Mouse (Mus musculus): ENCODE data around the gene Rims3.

The Rims3 gene

GRCm38 (mm10) chr4:120854588-120855319, at the start of gene Rims3:
Gene Rims3, plus strand, starts transcription at chr4:120854816.
- peak; percentile 14 to 39 for DNase-seq (ENCODE audit: low spot score in 2 of 2)

- no peak for DNase-seq (ENCODE audit: low spot score in 2 of 2)
These were observed 48.8 kb upstream of the Rims3 start for GRCm38 (mm10) chr4:120805816-120806215.

GRCm38 (mm10) chr4:120813762-120814161, 40.9 kb upstream of the Rims3 start:
- no peak for DNase-seq (ENCODE audit: low spot score in 2 of 2)

- DNase-seq (ENCODE audit: low spot score in 2 of 2): no peak
These were observed 40.4 kb upstream of the Rims3 start for GRCm38 (mm10) chr4:120814171-120814570.

- DNase-seq (ENCODE audit: low spot score in 2 of 2): no peak
These were observed 39.5 kb upstream of the Rims3 start for GRCm38 (mm10) chr4:120815163-120815562.

GRCm38 (mm10) chr4:120815622-120816334, 38.8 kb upstream of the Rims3 start:
- DNase-seq (ENCODE audit: low spot score in 2 of 2): peak; percentile 68 to 70

- DNase-seq (ENCODE audit: low spot score in 2 of 2): no peak
These were observed 37.4 kb upstream of the Rims3 start for GRCm38 (mm10) chr4:120817002-120817774.

- no peak for DNase-seq (ENCODE audit: low spot score in 2 of 2)
These were observed 36.7 kb upstream of the Rims3 start for GRCm38 (mm10) chr4:120817951-120818350.

- DNase-seq (ENCODE audit: low spot score in 2 of 2): no peak
These were observed 35.3 kb upstream of the Rims3 start for GRCm38 (mm10) chr4:120819296-120819695.

- no peak for DNase-seq (ENCODE audit: low spot score in 2 of 2)
These were observed 34.7 kb upstream of the Rims3 start for GRCm38 (mm10) chr4:120819871-120820270.

GRCm38 (mm10) chr4:120822191-120822911, 32.3 kb upstream of the Rims3 start:
- DNase-seq (ENCODE audit: low spot score in 2 of 2): no peak

- DNase-seq (ENCODE audit: low spot score in 2 of 2): peak; percentile 90 to 91
These were observed 29.5 kb upstream of the Rims3 start for GRCm38 (mm10) chr4:120825100-120825553.

GRCm38 (mm10) chr4:120825577-120826326, 28.9 kb upstream of the Rims3 start:
- peak; percentile 97 to 99 for DNase-seq (ENCODE audit: low spot score in 2 of 2)

- no peak for DNase-seq (ENCODE audit: low spot score in 2 of 2)
These were observed 28.2 kb upstream of the Rims3 start for GRCm38 (mm10) chr4:120826418-120826817.

GRCm38 (mm10) chr4:120830767-120831166, 23.8 kb upstream of the Rims3 start:
- no peak for DNase-seq (ENCODE audit: low spot score in 2 of 2)

- DNase-seq (ENCODE audit: low spot score in 2 of 2): no peak
These were observed 23.1 kb upstream of the Rims3 start, which contains the start of gene Nfyc for GRCm38 (mm10) chr4:120831472-120831871. Gene Nfyc, minus strand, starts transcription at chr4:120831572.

GRCm38 (mm10) chr4:120841342-120841741, 13.3 kb upstream of the Rims3 start:
- DNase-seq (ENCODE audit: low spot score in 2 of 2): no peak

GRCm38 (mm10) chr4:120844423-120845082, 10.1 kb upstream of the Rims3 start:
- DNase-seq (ENCODE audit: low spot score in 2 of 2): no peak

- no peak for DNase-seq (ENCODE audit: low spot score in 2 of 2)
These were observed 9.5 kb upstream of the Rims3 start for GRCm38 (mm10) chr4:120845098-120845497.

- no peak for DNase-seq (ENCODE audit: low spot score in 2 of 2)
These were observed 5.7 kb upstream of the Rims3 start for GRCm38 (mm10) chr4:120848909-120849308.
